Mouse (Mus musculus) forebrain, postnatal 0 days (tissue): ENCODE measurements around the gene Usp16. TPM values are rescaled to one million over a fixed set of nuclear protein-coding genes. Genes with fewer than 3 reads are reported as not detected.
"Not testable (repeated sequence)": the region's sequence is repeated elsewhere in the genome, so short reads cannot be mapped to it uniquely, and the experiment has no call there.

Experiments used
- ATAC-seq: fragments of 200-750 bp; cut with Nextera tagmentation; 2 replicates; pipeline ENCODE4 v1.8.0; 2017; ENCODE audit warnings: mild to moderate bottlenecking, moderate library complexity
- DNase-seq: peaks from one replicate; pipeline ENCODE4 v3.0.0-alpha.2; 2015
- H3K27ac ChIP-seq: fragments of 300-500 bp; sonication (generic); 2 replicates; pipeline ENCODE4 v1.5.1; 2014; ENCODE audit warnings: low read depth, mild to moderate bottlenecking, antibody characterized with exemption, low read length, moderate library complexity, mixed read lengths
- H3K27me3 ChIP-seq: fragments of 300-500 bp; sonication (generic); 2 replicates; pipeline ENCODE4 v1.6.1; 2014; ENCODE audit warnings: mild to moderate bottlenecking, low read length, mixed read lengths; ENCODE audit not compliant: insufficient read depth
- H3K36me3 ChIP-seq: fragments of 300-500 bp; sonication (generic); 2 replicates; pipeline ENCODE4 v1.6.1; 2014; ENCODE audit warnings: mild to moderate bottlenecking, moderate library complexity; ENCODE audit not compliant: insufficient read depth
- H3K4me1 ChIP-seq: fragments of 300-500 bp; sonication (generic); 2 replicates; pipeline ENCODE4 v1.6.1; 2014; ENCODE audit warnings: antibody characterized with exemption; ENCODE audit not compliant: insufficient read depth
- H3K4me2 ChIP-seq: fragments of 300-500 bp; sonication (generic); 2 replicates; pipeline ENCODE4 v1.6.1; 2014; ENCODE audit warnings: low read depth, mild to moderate bottlenecking, moderate library complexity
- H3K4me3 ChIP-seq: fragments of 300-500 bp; sonication (generic); 2 replicates; pipeline ENCODE4 v1.5.1; 2014; ENCODE audit warnings: low read depth, low read length, mixed read lengths
- H3K9ac ChIP-seq: fragments of 300-500 bp; sonication (generic); 2 replicates; pipeline ENCODE4 v1.6.1; 2014; ENCODE audit warnings: mild to moderate bottlenecking
- H3K9me3 ChIP-seq: fragments of 300-500 bp; sonication (generic); 2 replicates; pipeline ENCODE4 v1.6.1; 2016; ENCODE audit warnings: low read length
- CTCF ChIP-seq: sonication (generic); IDR thresholded peaks from 2 replicates; pipeline ENCODE4 v1.5.1; 2016; ENCODE audit warnings: antibody characterized with exemption, control low read depth, low read depth
- WGBS: fragments of 180-500 bp; shearing (Covaris S2); extraction: QIAGEN DNeasy Blood & Tissue Kit; methylation state at CpG from one replicate; pipeline ENCODE4 v1.1.7; 2014; 5-methylcytosine and 5-hydroxymethylcytosine counted together
- polyA plus RNA-seq: library from polyadenylated mRNA; unstranded; fragments of >200 nt; fragmentation: Nextera tagmentation; extraction: Ambion mirVana; gene quantifications from 2 replicates; pipeline ENCODE4 v1.2.1, GENCODE M21; 2015
- total RNA-seq: library from RNA; depleted of rRNA; stranded (reverse); fragments of >200 nt; gene quantifications from 2 replicates; pipeline ENCODE4 v1.2.3, GENCODE M21; 2014

The Usp16 gene
- total and polyA plus RNA-seq, 2 experiments from 2014 or later, result 46.2 to 66.0 TPM

- no peak overlapping the region for H3K27ac ChIP-seq
- H3K4me3 ChIP-seq, result no peak overlapping the region
- H3K9me3 ChIP-seq, result no peaks in the 10 kb centered on the region
- TF ChIP-seq CTCF, result no peak
- no peak for DNase-seq
- no peak for ATAC-seq
- no peaks in the 10 kb centered on the region for H3K27me3 ChIP-seq
- WGBS, result 93% methylated on average over 4 of the region's 4 CpGs
- peaks cover 70% of the 10 kb centered on the region for H3K36me3 ChIP-seq
- H3K9ac ChIP-seq, result no peak overlapping the region
- no peaks in the 10 kb centered on the region for H3K4me1 ChIP-seq
- H3K4me2 ChIP-seq, result no peak overlapping the region
Measured at GRCm38 (mm10) chr16:87470579-87470978, 16.1 kb downstream of the Usp16 start.

DNA sequence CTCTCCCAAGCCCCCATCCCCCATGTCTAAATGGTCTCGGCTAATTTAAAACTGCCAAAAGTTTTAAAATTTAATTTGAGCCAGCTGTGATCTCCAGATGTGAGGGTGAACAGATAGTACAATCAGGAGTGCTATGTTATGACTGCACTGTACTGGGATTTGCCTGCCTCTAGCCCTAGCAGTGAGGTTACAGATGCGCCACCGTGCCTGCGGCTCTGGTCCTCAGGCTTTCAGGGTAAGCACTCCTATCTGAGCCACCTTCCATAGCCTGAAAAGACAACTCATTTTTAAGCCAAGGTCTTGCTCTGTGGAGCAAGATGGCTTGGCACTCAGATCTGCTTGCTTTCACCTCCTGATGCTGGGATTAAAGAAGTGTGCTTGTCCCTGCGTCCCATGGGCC, 29.9 kb downstream of the Usp16 start:
- Histone ChIP-seq H3K27ac (no peak overlapping the region), H3K4me1 (no peaks in the 10 kb centered on the region), H3K4me2 (no peak overlapping the region), H3K9ac (no peak overlapping the region), H3K27me3 (no peaks in the 10 kb centered on the region), H3K4me3 (no peak overlapping the region), H3K36me3 (peaks cover 79% of the 10 kb centered on the region), H3K9me3 (no peaks in the 10 kb centered on the region)
- DNase-seq, result no peak
- 0 out of 2 replicates have a peak, but pooled peaks have one; percentile 40 for ATAC-seq
- 95% methylated on average over 5 of the region's 5 CpGs for WGBS
- TF ChIP-seq CTCF, result no peak

DNA sequence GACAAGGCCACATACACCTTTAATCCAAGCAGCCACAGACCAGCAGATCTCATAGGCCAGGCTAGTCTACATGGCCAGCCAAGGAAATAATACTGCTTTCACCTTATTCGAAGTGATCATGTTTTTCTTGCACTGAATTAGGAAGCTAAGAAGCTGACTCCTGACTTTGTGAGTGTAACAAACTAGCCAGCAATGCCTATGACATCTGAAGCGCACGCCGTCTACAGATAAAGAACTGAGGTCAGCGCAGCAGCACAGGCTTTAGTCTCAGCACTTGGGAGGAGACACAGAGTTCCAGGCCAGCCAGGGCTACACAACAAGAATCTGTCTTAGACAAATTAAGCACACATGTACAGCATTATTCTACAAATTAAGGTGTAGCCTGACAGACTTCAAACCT, 32.2 kb downstream of the Usp16 start:
- peaks cover 91% of the 10 kb centered on the region for H3K36me3 ChIP-seq
- no peaks in the 10 kb centered on the region for H3K27me3 ChIP-seq
- no peak for DNase-seq
- no peak for ATAC-seq
- H3K9ac ChIP-seq, result no peak overlapping the region
- no peaks in the 10 kb centered on the region for H3K9me3 ChIP-seq
- H3K27ac ChIP-seq, result no peak overlapping the region
- no peak for TF ChIP-seq CTCF
- H3K4me2 ChIP-seq, result no peak overlapping the region
- no peaks in the 10 kb centered on the region for H3K4me1 ChIP-seq
- H3K4me3 ChIP-seq, result no peak overlapping the region
- WGBS, result 98% methylated on average over 5 of the region's 5 CpGs

- Histone ChIP-seq H3K9ac (no peak overlapping the region), H3K27me3 (no peaks in the 10 kb centered on the region), H3K27ac (no peak overlapping the region), H3K4me3 (no peak overlapping the region), H3K9me3 (no peaks in the 10 kb centered on the region), H3K4me1 (no peaks in the 10 kb centered on the region), H3K36me3 (peaks cover 90% of the 10 kb centered on the region), H3K4me2 (no peak overlapping the region)
- 84% methylated on average over 2 of the region's 2 CpGs for WGBS
- ATAC-seq, result no peak
- no peak for TF ChIP-seq CTCF
- no peak for DNase-seq
Measured at GRCm38 (mm10) chr16:87488605-87489004, 34.1 kb downstream of the Usp16 start.

- WGBS, result 97% methylated on average over 12 of the region's 12 CpGs
- H3K4me2 ChIP-seq, result not testable (repeated sequence)
- H3K36me3 ChIP-seq, result peaks cover 61% of the 10 kb centered on the region
Measured at GRCm38 (mm10) chr16:87492191-87492792, 37.8 kb downstream of the Usp16 start.

DNA sequence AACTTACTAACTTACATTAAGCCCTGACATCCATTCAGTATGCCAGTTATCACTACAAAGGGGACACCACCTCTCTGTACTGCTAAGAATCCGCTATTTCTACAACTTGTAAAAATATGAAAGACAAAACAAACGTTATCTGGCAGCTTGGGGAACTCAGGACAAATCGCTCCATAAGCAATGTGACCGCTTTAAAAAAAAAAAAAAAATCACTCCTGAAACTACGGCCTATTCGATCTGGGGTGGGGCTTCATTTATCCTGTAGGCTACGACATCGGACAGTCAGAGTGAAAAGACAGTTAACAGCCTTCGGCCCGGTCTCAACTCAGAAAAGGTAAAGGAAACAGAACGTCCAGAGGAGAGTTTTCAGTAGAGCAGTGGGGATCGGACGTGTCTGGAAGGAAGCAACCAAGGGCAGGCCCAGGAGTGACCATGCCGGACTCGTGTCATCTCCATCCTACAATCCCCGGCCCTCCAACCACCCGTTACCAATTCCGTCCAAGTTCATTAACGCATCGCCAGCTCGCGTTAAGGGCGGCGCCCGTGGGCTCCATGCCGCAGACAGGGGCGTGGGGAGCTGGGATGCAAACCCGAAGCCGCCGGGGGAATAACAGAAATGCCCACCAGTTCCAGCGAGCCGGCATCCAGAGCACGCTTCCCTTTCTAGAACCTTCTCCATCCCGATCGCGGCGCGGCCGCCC, 40.6 kb downstream of the Usp16 start:
- no peaks in the 10 kb centered on the region for H3K9me3 ChIP-seq
- under 1% methylated on average over 39 of the region's 39 CpGs for WGBS
- no peak for DNase-seq
- H3K27ac ChIP-seq, result peak overlapping the region; percentile 92
- H3K4me1 ChIP-seq, result peaks cover 9% of the 10 kb centered on the region; the same call in 1 of the 2 replicates
- no peak for TF ChIP-seq CTCF
- ATAC-seq, result no peak
- no peaks in the 10 kb centered on the region for H3K27me3 ChIP-seq
- peaks cover 34% of the 10 kb centered on the region for H3K36me3 ChIP-seq
- H3K4me3 ChIP-seq, result peak overlapping the region; percentile 97
- peak overlapping the region; percentile 67 for H3K4me2 ChIP-seq
- peak overlapping the region; percentile 95 for H3K9ac ChIP-seq

More at GRCm38 (mm10) chr16:87492191-87492792, 37.8 kb downstream of the Usp16 start:
- not testable (repeated sequence) for ATAC-seq, H3K4me1 ChIP-seq, DNase-seq, H3K9me3 ChIP-seq, H3K27me3 ChIP-seq, H3K9ac ChIP-seq, H3K4me3 ChIP-seq, H3K27ac ChIP-seq

DNA sequence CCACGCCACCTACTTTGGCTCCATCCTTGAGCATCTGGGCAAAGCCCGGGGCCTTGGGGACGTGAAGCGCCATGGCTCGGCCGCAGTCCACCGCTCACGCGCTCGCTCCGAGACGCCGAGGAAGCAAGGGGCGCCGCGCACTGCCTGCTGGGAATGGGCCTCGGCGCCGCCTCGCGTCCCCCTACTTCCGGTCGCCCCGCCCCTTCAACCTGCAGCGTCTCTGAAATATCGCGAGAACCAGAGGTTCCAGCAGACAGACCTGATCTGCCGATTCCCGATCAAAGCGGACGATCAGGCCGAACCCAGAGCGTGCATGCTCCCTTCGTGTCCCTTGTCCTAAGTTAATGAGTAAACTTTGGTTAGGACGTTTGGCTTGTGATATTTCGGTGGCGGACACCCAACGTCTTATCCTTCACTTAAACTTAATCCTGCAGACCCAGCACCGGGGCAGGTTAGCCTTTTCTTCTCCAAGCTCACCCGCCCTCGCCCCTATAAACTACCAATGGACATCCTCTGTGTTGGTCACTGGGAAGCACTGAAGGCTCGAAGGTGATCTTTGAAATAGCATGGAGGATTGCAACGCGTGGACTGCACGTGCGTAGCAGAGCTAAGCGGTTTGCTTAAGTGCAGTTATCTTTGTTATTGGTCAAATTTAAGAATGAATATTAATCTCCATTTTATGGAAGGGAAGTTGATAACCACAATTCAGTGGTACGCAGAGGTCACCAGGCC, 41.4 kb downstream of the Usp16 start, which contains the start of gene Cct8:
Gene Cct8, minus strand, starts transcription at position 158 of the 732 bp plus-strand sequence.
- peak within 1 kb of the TSS; percentile 92 for H3K27ac ChIP-seq
- TF ChIP-seq CTCF, result no peak
- no peaks in the 10 kb centered on the region for H3K27me3 ChIP-seq
- peaks cover 26% of the 10 kb centered on the region for H3K36me3 ChIP-seq
- peaks cover 9% of the 10 kb centered on the region; the same call in 1 of the 2 replicates for H3K4me1 ChIP-seq
- peak within 1 kb of the TSS; percentile 97 for H3K4me3 ChIP-seq
- peak within 1 kb of the TSS; percentile 95 for H3K9ac ChIP-seq
- H3K9me3 ChIP-seq, result no peaks in the 10 kb centered on the region
- peak within 1 kb of the TSS; percentile 67 for H3K4me2 ChIP-seq
- under 1% methylated on average over 48 of the region's 48 CpGs for WGBS
- DNase-seq, result peak; percentile 97
- ATAC-seq, result peak; percentile 98
